Comparison of ENCODE assay signal across 8 mouse cellular contexts in the genomic region with DNA sequence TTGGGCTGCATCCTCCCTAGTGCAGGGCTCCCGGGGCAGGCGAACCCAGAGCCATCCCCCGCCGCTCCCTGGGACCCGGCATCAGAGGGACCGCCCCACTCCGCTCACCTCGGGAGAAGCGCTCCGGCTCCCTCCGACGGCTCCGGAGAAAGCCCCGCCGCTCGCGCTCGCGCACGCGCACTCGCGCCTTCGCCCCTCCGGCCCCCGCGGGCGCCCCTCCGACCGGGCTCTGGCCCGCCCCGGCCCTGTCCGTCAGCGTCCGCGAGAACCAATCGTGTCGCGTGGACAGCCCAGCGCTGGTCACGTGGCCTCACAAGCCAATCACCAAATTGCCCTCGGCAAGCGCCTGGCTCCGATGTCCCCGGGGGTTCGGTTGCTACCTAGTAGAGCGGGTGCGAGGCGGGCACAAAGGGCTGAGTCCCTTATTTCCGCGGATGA. TPM values are rescaled to one million over a fixed set of nuclear protein-coding genes. Genes with fewer than 3 reads are reported as not detected.
DNase-seq lines count a peak whose midpoint lies in the region; ATAC-seq and TF ChIP-seq lines count a peak whose summit lies in the region.

Gene Tmem108, minus strand, starts transcription at position 191 of the 438 bp plus-strand sequence.

- H3K27me3 ChIP-seq in hindbrain, embryonic 15.5 days = no peaks in the 10 kb centered on the region; the same call in 1 of the 2 replicates

- peak within 1 kb of the TSS; percentile 77 for H3K4me2 ChIP-seq in hindbrain, embryonic 15.5 days

- in situ Hi-C loops in ES-E14 (cut with MboI; ENCODE audit: low sequenced_read_pairs in 2 of 2, unreplicated experiment in 2 of 2) = loop anchor here in 1 of 2 experiments (25.0 kb wide), 1 partner anchor 274 kb away; the partner anchor contains the start of gene Bfsp2

- peak; percentile 76 for DNase-seq in ES-E14 (ENCODE audit: low read depth, low spot score)
- DNase-seq in cerebellum, postnatal 10 days = peak; percentile 96 to 98
- peak; percentile 91 to 93 for DNase-seq in frontal cortex, postnatal 36 days (ENCODE audit: low spot score in 2 of 2)
- DNase-seq in layer of hippocampus, postnatal 36 days = peak; percentile 92
- DNase-seq in lung, postnatal 14 days = peak; percentile 84
- peak; percentile 95 for DNase-seq in retina, postnatal 1 day
- DNase-seq in thymus, postnatal 36 days = peak; percentile 68 to 78

- H3K4me1 ChIP-seq in ES-E14 (ENCODE audit: control insufficient read depth in 2 of 2, insufficient read depth in 2 of 2, low read length in 2 of 2, poor library complexity in 1 of 2) = peaks cover 0 to 2% of the 10 kb centered on the region in 2 experiments; a peak in 1 of 4 replicates
- H3K4me1 ChIP-seq in hindbrain, embryonic 15.5 days (replicated peaks) = peaks cover 17% of the 10 kb centered on the region

- under 1% methylated on average over 47 of the region's 51 CpGs for WGBS in hindbrain, embryonic 15.5 days

- H3K9me3 ChIP-seq in ES-E14 (ENCODE audit: control insufficient read depth, insufficient read depth, low read depth, low read length) = no peaks in the 10 kb centered on the region
- no peaks in the 10 kb centered on the region for H3K9me3 ChIP-seq in hindbrain, embryonic 15.5 days

- peak; percentile 96 for ATAC-seq in hindbrain, embryonic 15.5 days (ENCODE audit: low FRiP score, low read depth)

- H3K4me3 ChIP-seq in ES-E14 (ENCODE audit: insufficient read depth in 1 of 2, low read depth in 1 of 2, low read length in 2 of 2, poor library complexity in 1 of 2, severe bottlenecking in 1 of 2) = peak within 1 kb of the TSS; percentile 76 to 85
- H3K4me3 ChIP-seq in hindbrain, embryonic 15.5 days = peak within 1 kb of the TSS; percentile 68

- H3K36me3 ChIP-seq in ES-E14 (ENCODE audit: control insufficient read depth, insufficient read depth, low read length, poor library complexity, severe bottlenecking) = no peaks in the 10 kb centered on the region
- no peaks in the 10 kb centered on the region for H3K36me3 ChIP-seq in hindbrain, embryonic 15.5 days

- no peak within 1 kb of the TSS for H3K27ac ChIP-seq in ES-E14 (ENCODE audit: insufficient read depth, low read depth, low read length, poor library complexity, severe bottlenecking)
- H3K27ac ChIP-seq in hindbrain, embryonic 15.5 days (replicated peaks) = peak within 1 kb of the TSS; percentile 70

- H3K9ac ChIP-seq in ES-E14 (ENCODE audit: insufficient read depth, low read depth, low read length, poor library complexity, severe bottlenecking) = peak within 1 kb of the TSS; percentile 65
- H3K9ac ChIP-seq in hindbrain, embryonic 15.5 days = peak within 1 kb of the TSS; percentile 69

TF ChIP-seq in ES-E14, 5 proteins besides CTCF, POLR2A, EP300 and RAD21:
- TF ChIP-seq CHD2 (IDR thresholded peaks at IDR 0.05; ENCODE audit: low read depth, low read length) (0 out of 2 replicates have a peak, but pooled peaks have one; percentile 49), HCFC1 (IDR thresholded peaks at IDR 0.05; ENCODE audit: borderline replicate concordance, insufficient read depth, low read length) (no peak)

RNA-seq across cellular contexts. Expression of gene Tmem108, which starts in this region (rescaled TPM):
- total RNA-seq in ES-E14 (2012; rRNA removed) = 3.1 and 3.2 TPM in 2 replicates
- 25.7 and 30.2 TPM in 2 replicates for polyA plus RNA-seq in hindbrain, embryonic 15.5 days (2015; fragmentation: Nextera tagmentation; extraction: Ambion mirVana)
- 10 to 100 TPM; 36.7 to 44.1 TPM for total RNA-seq in layer of hippocampus, postnatal 36 days (2021)
